Mouse (Mus musculus) lung, adult 18-20 months (tissue): ENCODE results near the gene Rufy3.

Experiments used
- DNase-seq, 2 experiments: peaks; one replicate each; pipeline ENCODE4 v3.0.0; 2022; ENCODE audit warnings: mixed read lengths in 2 of 2

Rufy3 gene

GRCm38 (mm10) chr5:88685745-88686299 lies 121.0 kb downstream of the Rufy3 start:
- DNase-seq, result no peak

GRCm38 (mm10) chr5:88687996-88688406 lies 123.2 kb downstream of the Rufy3 start:
- no peak for DNase-seq

- peak in 1 of 2 experiments; percentile 26 for DNase-seq
Measured at GRCm38 (mm10) chr5:88688583-88689187, 123.8 kb downstream of the Rufy3 start.

GRCm38 (mm10) chr5:88689279-88689938 lies 124.6 kb downstream of the Rufy3 start:
- no peak for DNase-seq

GRCm38 (mm10) chr5:88690681-88691505 lies 126.1 kb downstream of the Rufy3 start:
- DNase-seq, result peak in 1 of 2 experiments; percentile 24

GRCm38 (mm10) chr5:88691506-88692095 lies 126.8 kb downstream of the Rufy3 start:
- DNase-seq, result no peak

- DNase-seq, result no peak
Measured at GRCm38 (mm10) chr5:88692586-88692985, 127.7 kb downstream of the Rufy3 start.

- no peak for DNase-seq
Measured at GRCm38 (mm10) chr5:88693057-88693456, 128.2 kb downstream of the Rufy3 start.

GRCm38 (mm10) chr5:88697291-88697690 lies 132.5 kb downstream of the Rufy3 start:
- DNase-seq, result no peak

GRCm38 (mm10) chr5:88699251-88699913 lies 134.5 kb downstream of the Rufy3 start:
- peak; percentile 56 to 75 for DNase-seq
